Mouse (Mus musculus) kidney, postnatal 0 days (tissue): ENCODE data around the gene Tmc7. TPM values are rescaled to one million over a fixed set of nuclear protein-coding genes. Genes with fewer than 3 reads are reported as not detected.

Experiments used
- ATAC-seq: fragments of 200-750 bp; cut with Nextera tagmentation; replicated peaks from 2 replicates; pipeline ENCODE4 v1.8.0; 2017; ENCODE audit warnings: low read depth, moderate number of reproducible peaks, moderate TSS enrichment, moderate library complexity; ENCODE audit not compliant: low FRiP score
- DNase-seq: peaks from one replicate; pipeline ENCODE4 v3.0.0-alpha.2; 2016; ENCODE audit warnings: low spot score
- H3K27ac ChIP-seq: fragments of 300-500 bp; sonication (generic); 2 replicates; pipeline ENCODE4 v1.5.1; 2014; ENCODE audit warnings: mild to moderate bottlenecking
- H3K27me3 ChIP-seq: fragments of 300-500 bp; sonication (generic); 2 replicates; pipeline ENCODE4 v1.6.1; 2014; ENCODE audit warnings: low read length, mixed read lengths; ENCODE audit not compliant: insufficient read depth
- H3K36me3 ChIP-seq: fragments of 300-500 bp; sonication (generic); 2 replicates; pipeline ENCODE4 v1.6.1; 2014; ENCODE audit warnings: low read length, mixed read lengths; ENCODE audit not compliant: insufficient read depth
- H3K4me1 ChIP-seq: fragments of 300-500 bp; sonication (generic); replicated peaks from 2 replicates; pipeline ENCODE4 v1.6.1; 2014; ENCODE audit warnings: antibody characterized with exemption, low read length, mixed read lengths; ENCODE audit not compliant: insufficient read depth
- H3K4me2 ChIP-seq: fragments of 300-500 bp; sonication (generic); 2 replicates; pipeline ENCODE4 v1.6.1; 2014; ENCODE audit warnings: mild to moderate bottlenecking, low read length, moderate library complexity, mixed read lengths
- H3K4me3 ChIP-seq: fragments of 300-500 bp; sonication (generic); replicated peaks from 2 replicates; pipeline ENCODE4 v1.5.1; 2014; ENCODE audit warnings: low read depth, low read length
- H3K9ac ChIP-seq: fragments of 300-500 bp; sonication (generic); 2 replicates; pipeline ENCODE4 v1.6.1; 2014; ENCODE audit warnings: low read depth, low read length
- H3K9me3 ChIP-seq: fragments of 300-500 bp; sonication (generic); replicated peaks from 2 replicates; pipeline ENCODE4 v1.6.1; 2016; ENCODE audit warnings: low read length, inconsistent platforms, mixed read lengths
- CTCF ChIP-seq: IDR thresholded peaks from 2 replicates; pipeline ENCODE4 v1.5.1; 2016; ENCODE audit warnings: antibody characterized with exemption, low read depth, mild to moderate bottlenecking, moderate library complexity
- WGBS: fragments of 180-500 bp; shearing (Covaris S2); extraction: QIAGEN DNeasy Blood & Tissue Kit; methylation state at CpG from one replicate; pipeline ENCODE4 v1.1.7; 2014; 5-methylcytosine and 5-hydroxymethylcytosine counted together
- polyA plus RNA-seq: library from polyadenylated mRNA; unstranded; fragments of >200 nt; fragmentation: Nextera tagmentation; extraction: Ambion mirVana; gene quantifications from 2 replicates; pipeline ENCODE4 v1.2.1, GENCODE M21; 2015

The Tmc7 gene
- polyA plus RNA-seq, 1 experiment from 2014 or later: 1.3 TPM

DNA sequence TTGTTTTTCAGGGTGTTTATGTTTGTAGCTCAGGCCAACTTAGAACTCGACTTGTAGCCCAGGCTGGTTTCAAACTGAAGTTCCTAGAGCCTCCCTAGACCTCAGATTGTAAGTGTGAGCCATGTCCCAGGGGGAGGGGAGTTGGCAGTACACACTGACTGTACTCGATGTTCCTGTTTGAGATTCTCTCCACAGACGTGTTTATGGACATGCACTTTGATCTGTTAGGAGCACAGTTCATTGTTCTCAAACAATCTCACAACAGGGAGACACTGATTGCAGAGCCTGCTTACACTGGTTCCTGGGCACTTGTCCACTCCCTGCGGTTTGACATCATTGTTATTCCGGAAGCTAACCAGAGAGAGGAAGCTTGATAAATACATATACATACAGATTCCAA lies 12.5 kb downstream of the Tmc7 start:
- no peak for TF ChIP-seq CTCF
- no peaks in the 10 kb centered on the region for H3K9me3 ChIP-seq
- no peak overlapping the region for H3K27ac ChIP-seq
- no peaks in the 10 kb centered on the region for H3K4me1 ChIP-seq
- H3K4me3 ChIP-seq: no peak overlapping the region
- H3K9ac ChIP-seq: no peak overlapping the region
- H3K4me2 ChIP-seq: no peak overlapping the region
- no peaks in the 10 kb centered on the region for H3K27me3 ChIP-seq
- no peaks in the 10 kb centered on the region for H3K36me3 ChIP-seq
- no peak for DNase-seq
- ATAC-seq: no peak
- WGBS: 64% methylated on average over 5 of the region's 5 CpGs

- H3K9ac ChIP-seq: no peak overlapping the region
- no peaks in the 10 kb centered on the region for H3K4me1 ChIP-seq
- no peak for TF ChIP-seq CTCF
- H3K9me3 ChIP-seq: no peaks in the 10 kb centered on the region
- no peaks in the 10 kb centered on the region for H3K36me3 ChIP-seq
- no peak overlapping the region for H3K4me3 ChIP-seq
- 61% methylated on average over 5 of the region's 5 CpGs for WGBS
- no peak overlapping the region for H3K4me2 ChIP-seq
- DNase-seq (no peak), ATAC-seq (no peak)
- H3K27ac ChIP-seq: no peak overlapping the region
- H3K27me3 ChIP-seq: no peaks in the 10 kb centered on the region
Observed at GRCm38 (mm10) chr7:118571350-118571749, 13.2 kb downstream of the Tmc7 start.

- Histone ChIP-seq H3K4me2 (no peak overlapping the region), H3K27ac (no peak overlapping the region), H3K27me3 (no peaks in the 10 kb centered on the region), H3K36me3 (no peaks in the 10 kb centered on the region), H3K9me3 (no peaks in the 10 kb centered on the region), H3K9ac (no peak overlapping the region), H3K4me1 (no peaks in the 10 kb centered on the region), H3K4me3 (no peak overlapping the region)
- TF ChIP-seq CTCF: no peak
- DNase-seq (no peak), ATAC-seq (no peak)
- 75% methylated on average over 6 of the region's 6 CpGs for WGBS
Observed at GRCm38 (mm10) chr7:118569121-118569543, 15.4 kb downstream of the Tmc7 start.

- H3K4me2 ChIP-seq: no peak overlapping the region
- DNase-seq: no peak
Observed at GRCm38 (mm10) chr7:118554290-118554689, 30.2 kb downstream of the Tmc7 start.

GRCm38 (mm10) chr7:118553881-118554280 lies 30.7 kb downstream of the Tmc7 start:
- Histone ChIP-seq H3K4me1 (no peaks in the 10 kb centered on the region), H3K4me2 (no peak overlapping the region), H3K9me3 (no peaks in the 10 kb centered on the region), H3K27ac (no peak overlapping the region), H3K36me3 (no peaks in the 10 kb centered on the region), H3K27me3 (no peaks in the 10 kb centered on the region), H3K9ac (no peak overlapping the region), H3K4me3 (no peak overlapping the region)
- 72% methylated on average over 4 of the region's 4 CpGs for WGBS
- TF ChIP-seq CTCF: no peak
- DNase-seq: no peak
- no peak for ATAC-seq

More at GRCm38 (mm10) chr7:118554290-118554689, 30.2 kb downstream of the Tmc7 start:
- no peak for TF ChIP-seq CTCF
- no peaks in the 10 kb centered on the region for H3K27me3 ChIP-seq
- no peak overlapping the region for H3K9ac ChIP-seq
- H3K4me1 ChIP-seq: no peaks in the 10 kb centered on the region
- H3K9me3 ChIP-seq: no peaks in the 10 kb centered on the region
- WGBS: 73% methylated on average over 2 of the region's 2 CpGs
- no peak for ATAC-seq
- no peaks in the 10 kb centered on the region for H3K36me3 ChIP-seq
- no peak overlapping the region for H3K4me3 ChIP-seq
- H3K27ac ChIP-seq: no peak overlapping the region

GRCm38 (mm10) chr7:118547451-118547850 lies 37.1 kb downstream of the Tmc7 start:
- Histone ChIP-seq H3K36me3 (no peaks in the 10 kb centered on the region), H3K4me1 (no peaks in the 10 kb centered on the region), H3K4me2 (no peak overlapping the region), H3K4me3 (no peak overlapping the region), H3K9me3 (no peaks in the 10 kb centered on the region), H3K9ac (no peak overlapping the region), H3K27ac (no peak overlapping the region), H3K27me3 (no peaks in the 10 kb centered on the region)
- TF ChIP-seq CTCF: no peak
- WGBS: 70% methylated on average over 10 of the region's 10 CpGs
- ATAC-seq (no peak), DNase-seq (no peak)

DNA sequence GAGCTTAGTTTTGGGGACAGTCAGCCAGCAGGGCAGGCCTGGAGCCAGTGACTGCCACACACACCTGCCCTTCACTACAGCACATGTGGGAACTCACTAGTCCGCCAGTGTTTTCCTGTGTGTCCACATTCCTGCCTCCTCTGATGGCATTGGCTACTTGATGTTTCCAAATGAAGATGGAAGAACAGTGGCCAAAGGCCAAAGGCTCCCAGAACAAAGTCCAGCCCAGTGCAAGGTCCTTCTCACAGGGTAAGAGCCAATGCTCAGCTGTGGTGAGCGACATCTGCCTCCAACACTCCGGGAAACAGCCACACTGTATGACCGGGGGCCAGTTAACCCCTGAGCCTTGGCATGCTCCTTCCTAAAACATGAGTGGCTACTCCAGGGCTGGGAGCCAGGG lies 40.4 kb downstream of the Tmc7 start:
- 74% methylated on average over 4 of the region's 4 CpGs for WGBS
- H3K4me2 ChIP-seq: no peak overlapping the region
- no peaks in the 10 kb centered on the region for H3K36me3 ChIP-seq
- ATAC-seq (no peak), DNase-seq (no peak)
- H3K4me3 ChIP-seq: no peak overlapping the region
- H3K9me3 ChIP-seq: no peaks in the 10 kb centered on the region
- H3K27me3 ChIP-seq: no peaks in the 10 kb centered on the region
- H3K27ac ChIP-seq: no peak overlapping the region
- H3K4me1 ChIP-seq: no peaks in the 10 kb centered on the region
- TF ChIP-seq CTCF: no peak
- no peak overlapping the region for H3K9ac ChIP-seq
